Mouse (Mus musculus): Measurements from ENCODE around the gene Ccdc93.

DNA sequence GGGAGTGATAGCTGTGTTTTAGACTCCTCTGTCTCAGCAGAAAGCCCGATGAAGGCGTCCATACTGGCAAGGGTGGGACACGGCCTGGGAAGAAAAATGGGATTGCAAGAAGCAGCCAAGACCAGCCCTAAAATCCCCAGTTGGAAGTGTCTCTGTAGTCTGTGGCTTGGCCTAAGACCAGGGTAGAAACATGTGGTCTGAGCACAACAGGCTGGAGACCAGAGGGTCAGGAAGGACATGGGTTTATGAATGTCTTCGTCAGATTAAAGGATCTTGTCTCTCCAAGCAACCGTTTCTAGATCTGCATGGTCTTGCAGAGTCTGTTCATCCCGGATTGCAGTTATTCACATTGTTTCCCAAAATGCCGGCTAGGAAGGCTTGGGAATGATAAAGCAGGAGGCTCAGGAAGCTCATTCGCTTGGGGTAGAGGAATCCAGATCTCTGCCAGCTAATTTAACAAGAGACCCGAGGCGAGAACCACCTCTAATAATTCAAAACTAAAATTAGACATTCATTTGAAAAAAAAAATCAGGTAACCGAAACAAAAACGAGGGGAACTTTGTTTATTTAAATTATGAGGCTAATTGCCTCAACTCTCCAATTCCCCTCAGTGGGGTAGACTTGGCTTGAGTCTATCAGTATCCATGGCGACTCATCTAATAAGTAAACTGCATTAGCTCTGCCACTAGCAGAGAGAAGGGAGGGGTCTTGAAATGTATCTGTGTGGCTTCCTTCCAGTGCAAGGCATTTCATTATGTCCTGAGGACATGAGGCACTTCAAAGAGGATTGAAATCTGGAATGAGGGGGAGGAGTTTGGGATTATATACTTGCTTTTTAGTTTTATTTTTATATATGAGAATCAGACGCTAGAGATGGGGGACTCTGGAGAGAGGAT lies 31.6 kb upstream of the Ccdc93 start:
- TF ChIP-seq EP300 (IDR thresholded peaks at IDR 0.05), result no peak
- TF ChIP-seq CTCF (IDR thresholded peaks at IDR 0.05), result no peak
